Mouse (Mus musculus) forebrain, embryonic 16.5 days (tissue): ENCODE measurements at regions not wholly inside any gene's neighbourhood (a gene's known extent, or its start where the extent isn't known, plus 50 kb on each side); places are given as distances from the start of the nearest gene placed in this dataset.

ENCODE experiments used
- ATAC-seq: fragments of 200-750 bp; cut with Nextera tagmentation; 2 replicates; pipeline ENCODE4 v1.8.0; 2017; ENCODE audit warnings: mild to moderate bottlenecking, moderate library complexity
- H3K27ac ChIP-seq: fragments of 300-500 bp; sonication (generic); 2 replicates; pipeline ENCODE4 v1.5.1; 2014; ENCODE audit warnings: low read length, control low read depth
- H3K27me3 ChIP-seq: fragments of 300-500 bp; sonication (generic); replicated peaks from 2 replicates; pipeline ENCODE4 v1.6.1; 2014; ENCODE audit warnings: low read length; ENCODE audit not compliant: control insufficient read depth, insufficient read depth
- H3K36me3 ChIP-seq: fragments of 300-500 bp; sonication (generic); 2 replicates; pipeline ENCODE4 v1.6.1; 2014; ENCODE audit not compliant: control insufficient read depth, insufficient read depth
- H3K4me1 ChIP-seq: fragments of 300-500 bp; sonication (generic); replicated peaks from 2 replicates; pipeline ENCODE4 v1.6.1; 2014; ENCODE audit warnings: low read length; ENCODE audit not compliant: control insufficient read depth, insufficient read depth
- H3K4me2 ChIP-seq: fragments of 300-500 bp; sonication (generic); 2 replicates; pipeline ENCODE4 v1.6.1; 2014; ENCODE audit warnings: mild to moderate bottlenecking, low read length, control low read depth
- H3K4me3 ChIP-seq: fragments of 300-500 bp; sonication (generic); replicated peaks from 2 replicates; pipeline ENCODE4 v1.5.1; 2014; ENCODE audit warnings: mild to moderate bottlenecking, low read length, control low read depth
- H3K9ac ChIP-seq: fragments of 300-500 bp; sonication (generic); replicated peaks from 2 replicates; pipeline ENCODE4 v1.6.1; 2014; ENCODE audit warnings: low read depth, low read length, control low read depth
- H3K9me3 ChIP-seq: fragments of 300-500 bp; sonication (generic); 2 replicates; pipeline ENCODE4 v1.6.1; 2016; ENCODE audit warnings: low read length; ENCODE audit not compliant: control insufficient read depth
- WGBS: fragments of 180-500 bp; shearing (Covaris S2); extraction: QIAGEN DNeasy Blood & Tissue Kit; methylation state at CpG from one replicate; pipeline ENCODE4 v1.1.7; 2014; 5-methylcytosine and 5-hydroxymethylcytosine counted together

DNA sequence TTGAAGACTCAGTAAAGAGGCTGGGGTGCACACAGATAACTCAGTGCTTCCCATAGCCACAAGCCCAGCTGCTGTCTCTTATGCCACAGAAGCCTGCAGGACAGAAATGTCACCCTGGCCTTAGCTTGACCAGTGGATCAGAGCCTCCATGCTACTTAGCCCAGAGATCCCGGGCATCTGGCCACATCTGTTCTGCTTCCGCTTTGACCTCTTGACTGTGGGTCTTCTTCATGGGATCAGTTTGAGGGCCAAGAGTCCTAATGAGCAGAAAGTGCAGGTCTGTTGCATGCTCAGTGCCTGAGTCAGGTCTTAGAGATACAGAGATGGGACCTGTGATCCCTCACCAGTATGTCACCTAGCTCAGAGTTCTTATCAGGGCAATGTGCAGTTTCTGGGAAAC is 85.5 kb upstream of the Twist2 start:
- WGBS: 98% methylated on average over 2 of the region's 2 CpGs
- H3K27me3 ChIP-seq: no peaks in the 10 kb centered on the region
- no peak overlapping the region for H3K9ac ChIP-seq
- H3K4me3 ChIP-seq: no peak overlapping the region
- H3K9me3 ChIP-seq: no peaks in the 10 kb centered on the region
- no peaks in the 10 kb centered on the region for H3K4me1 ChIP-seq
- H3K27ac ChIP-seq: no peak overlapping the region
- ATAC-seq: no peak
- no peak overlapping the region for H3K4me2 ChIP-seq
- no peaks in the 10 kb centered on the region for H3K36me3 ChIP-seq

DNA sequence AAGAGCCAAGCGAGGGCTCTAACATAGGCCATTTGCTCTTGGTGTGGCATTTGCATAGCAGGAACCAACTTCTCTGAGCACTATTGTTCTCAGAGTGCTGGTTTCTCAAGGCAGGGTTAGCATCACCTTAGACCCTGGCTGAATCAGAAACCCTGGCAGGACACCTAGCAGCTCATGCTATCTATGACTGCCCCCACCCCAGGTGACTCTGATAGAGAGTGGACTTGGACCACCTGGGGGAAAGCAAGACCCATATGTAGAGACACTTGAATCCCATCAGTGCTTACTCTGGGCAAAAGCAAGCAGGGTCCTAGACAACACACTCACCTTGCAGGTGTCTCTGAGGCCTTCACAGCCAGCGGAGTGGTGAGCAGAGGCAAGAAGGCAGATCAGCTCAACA is 84.4 kb upstream of the Twist2 start:
- H3K9me3 ChIP-seq: no peaks in the 10 kb centered on the region
- no peaks in the 10 kb centered on the region for H3K27me3 ChIP-seq
- H3K9ac ChIP-seq: no peak overlapping the region
- no peaks in the 10 kb centered on the region for H3K36me3 ChIP-seq
- no peaks in the 10 kb centered on the region for H3K4me1 ChIP-seq
- H3K27ac ChIP-seq: no peak overlapping the region
- no peak overlapping the region for H3K4me3 ChIP-seq
- 88% methylated on average over 2 of the region's 2 CpGs for WGBS
- no peak for ATAC-seq
- H3K4me2 ChIP-seq: no peak overlapping the region

DNA sequence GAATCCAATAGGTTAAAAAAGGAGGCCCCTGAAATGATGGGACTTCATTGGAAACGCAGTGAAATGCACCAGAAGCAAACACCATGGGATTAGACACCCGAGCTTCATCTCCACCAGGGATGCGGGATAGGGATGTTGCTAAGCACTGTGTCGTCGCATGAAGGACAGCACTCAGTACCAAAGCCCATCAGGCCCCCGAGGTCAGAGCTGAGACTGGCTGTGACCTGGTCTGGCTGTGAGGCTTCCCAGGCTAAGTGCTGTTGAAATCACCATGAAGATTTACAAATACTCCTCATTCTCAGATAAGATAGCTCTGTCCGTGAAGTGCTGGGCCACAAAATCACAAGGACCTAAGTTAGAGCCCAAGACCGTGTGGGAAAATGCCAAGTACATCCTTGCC is 83.3 kb upstream of the Twist2 start:
- ATAC-seq: no peak
- Histone ChIP-seq H3K9ac (no peak overlapping the region), H3K9me3 (no peaks in the 10 kb centered on the region), H3K36me3 (no peaks in the 10 kb centered on the region), H3K4me2 (no peak overlapping the region), H3K27me3 (no peaks in the 10 kb centered on the region), H3K4me1 (no peaks in the 10 kb centered on the region), H3K4me3 (no peak overlapping the region), H3K27ac (no peak overlapping the region)
- 88% methylated on average over 8 of the region's 8 CpGs for WGBS

DNA sequence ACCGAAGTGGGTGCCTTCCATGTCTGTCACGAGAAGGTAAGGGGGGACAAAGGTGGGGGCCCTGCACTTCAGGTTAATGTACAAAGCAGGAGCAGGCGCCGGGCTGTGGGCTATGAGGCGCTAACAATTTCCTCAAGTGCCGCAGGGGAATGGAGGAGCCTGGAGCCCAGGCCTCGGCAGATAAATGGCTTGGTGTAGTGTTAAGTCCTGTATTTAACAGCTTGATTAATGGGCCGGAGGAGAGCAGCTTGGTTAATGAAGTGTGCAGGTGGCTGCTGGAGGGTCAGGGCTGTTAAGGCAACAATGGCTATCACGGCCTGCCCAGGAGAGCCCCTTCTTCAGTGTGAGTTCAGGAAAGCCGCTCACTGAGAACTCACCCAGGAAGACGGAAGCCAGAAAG is 72.0 kb upstream of the Twist2 start:
- no peaks in the 10 kb centered on the region for H3K9me3 ChIP-seq
- no peak overlapping the region for H3K4me3 ChIP-seq
- no peaks in the 10 kb centered on the region for H3K36me3 ChIP-seq
- H3K4me1 ChIP-seq: peaks cover 13% of the 10 kb centered on the region
- H3K27ac ChIP-seq: no peak overlapping the region
- no peak for ATAC-seq
- 67% methylated on average over 11 of the region's 11 CpGs for WGBS
- H3K9ac ChIP-seq: no peak overlapping the region
- no peak overlapping the region for H3K4me2 ChIP-seq
- no peaks in the 10 kb centered on the region for H3K27me3 ChIP-seq

DNA sequence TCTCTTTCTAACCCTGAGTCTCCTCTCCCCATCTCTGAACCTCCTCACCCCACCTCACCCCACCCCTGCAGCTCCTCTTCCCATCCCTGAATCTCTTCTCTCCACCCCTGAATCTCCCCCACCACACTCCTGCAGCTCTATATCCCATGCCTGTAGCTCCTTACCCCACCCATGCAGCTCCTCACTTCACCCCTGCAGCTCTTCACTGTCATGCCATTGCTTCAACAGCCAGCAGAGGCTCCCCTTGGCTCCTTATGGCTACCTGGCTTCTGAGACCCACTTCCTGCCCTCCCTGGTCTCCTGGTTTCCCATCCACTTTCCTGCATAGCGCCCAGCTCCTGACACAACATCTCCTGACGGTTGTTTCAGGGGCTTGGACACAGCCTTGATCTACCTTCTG is 71.0 kb upstream of the Twist2 start:
- WGBS: 94% methylated on average over 2 of the region's 2 CpGs
- no peaks in the 10 kb centered on the region for H3K27me3 ChIP-seq
- peaks cover 13% of the 10 kb centered on the region for H3K4me1 ChIP-seq
- H3K4me2 ChIP-seq: no peak overlapping the region
- no peak overlapping the region for H3K27ac ChIP-seq
- no peaks in the 10 kb centered on the region for H3K9me3 ChIP-seq
- ATAC-seq: no peak
- H3K9ac ChIP-seq: no peak overlapping the region
- H3K4me3 ChIP-seq: no peak overlapping the region
- H3K36me3 ChIP-seq: no peaks in the 10 kb centered on the region

DNA sequence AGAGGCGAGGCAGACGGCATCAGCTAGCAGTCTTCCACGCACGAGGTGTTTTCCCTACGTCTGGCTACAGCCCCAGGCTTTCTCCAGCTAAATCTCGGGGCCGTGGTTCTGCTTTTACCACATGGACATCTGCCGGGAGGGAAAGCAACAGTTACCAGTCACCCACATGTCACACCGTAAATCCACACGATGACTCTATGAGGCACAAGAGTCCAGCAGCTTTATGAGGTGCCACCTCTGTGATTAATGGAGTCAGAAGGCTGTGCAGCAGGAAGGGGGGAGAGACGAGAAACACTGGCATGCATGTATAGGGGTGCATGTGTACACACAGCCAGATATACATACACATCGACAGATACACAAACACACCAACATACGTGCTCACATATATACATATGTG is 69.6 kb upstream of the Twist2 start:
- H3K9me3 ChIP-seq: no peaks in the 10 kb centered on the region
- no peak overlapping the region for H3K9ac ChIP-seq
- no peak overlapping the region for H3K27ac ChIP-seq
- no peak overlapping the region for H3K4me3 ChIP-seq
- no peak for ATAC-seq
- no peaks in the 10 kb centered on the region for H3K27me3 ChIP-seq
- no peaks in the 10 kb centered on the region for H3K36me3 ChIP-seq
- no peak overlapping the region for H3K4me2 ChIP-seq
- peaks cover 13% of the 10 kb centered on the region for H3K4me1 ChIP-seq
- WGBS: 65% methylated on average over 13 of the region's 13 CpGs

DNA sequence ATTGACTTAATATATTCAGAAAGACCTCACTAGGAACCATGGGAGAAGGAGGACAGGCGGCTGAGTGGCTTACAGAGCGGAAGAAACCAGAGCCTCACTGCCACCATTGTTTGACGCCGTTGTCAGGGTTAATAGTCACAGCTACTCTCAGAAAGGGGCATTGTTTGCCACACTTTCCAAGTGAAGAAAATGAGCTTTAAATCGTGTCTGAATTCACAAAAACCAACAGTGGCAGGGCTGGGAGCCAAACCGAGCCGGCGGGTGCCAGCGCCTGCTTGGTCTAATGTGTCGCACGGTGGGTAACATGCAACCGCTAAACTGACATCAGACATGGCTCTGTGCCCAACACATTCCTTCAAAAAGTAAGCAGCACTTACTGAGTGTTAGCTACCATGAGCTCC is 68.8 kb upstream of the Twist2 start:
- no peaks in the 10 kb centered on the region for H3K27me3 ChIP-seq
- peak overlapping the region; percentile 51 for H3K4me2 ChIP-seq

DNA sequence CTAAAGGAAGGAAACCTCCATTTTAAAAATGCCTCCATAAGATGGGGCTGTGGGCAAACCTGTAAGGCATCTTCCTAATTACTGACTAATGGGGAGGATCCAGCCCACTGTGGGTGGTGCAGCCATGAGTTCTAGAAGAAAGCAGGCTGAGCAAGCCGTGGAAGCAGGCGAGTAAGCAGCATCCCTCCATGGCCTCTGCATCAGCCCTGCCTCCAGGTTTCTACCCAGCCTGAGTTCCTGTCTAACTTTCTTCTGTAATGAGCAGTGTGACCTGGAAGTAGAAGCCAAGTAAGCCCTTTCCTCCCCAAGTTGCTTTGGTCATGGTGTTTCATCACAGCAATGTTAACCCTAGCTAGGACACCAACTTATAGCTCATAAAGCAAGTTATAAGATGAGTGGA is 66.5 kb upstream of the Twist2 start:
- Histone ChIP-seq H3K4me3 (no peak overlapping the region), H3K36me3 (no peaks in the 10 kb centered on the region), H3K27ac (no peak overlapping the region), H3K9ac (no peak overlapping the region), H3K27me3 (no peaks in the 10 kb centered on the region), H3K9me3 (no peaks in the 10 kb centered on the region), H3K4me1 (peaks cover 13% of the 10 kb centered on the region), H3K4me2 (no peak overlapping the region)
- no peak for ATAC-seq
- 97% methylated on average over 2 of the region's 2 CpGs for WGBS

More for the DNA sequence above, 68.8 kb upstream of the Twist2 start:
- peak; percentile 71 for ATAC-seq
- no peaks in the 10 kb centered on the region for H3K36me3 ChIP-seq
- H3K4me1 ChIP-seq: peaks cover 13% of the 10 kb centered on the region
- no peaks in the 10 kb centered on the region for H3K9me3 ChIP-seq
- no peak overlapping the region for H3K27ac ChIP-seq
- WGBS: 7% methylated on average over 12 of the region's 12 CpGs
- H3K9ac ChIP-seq: peak overlapping the region; percentile 37; the same call in 1 of the 2 replicates
- peak overlapping the region; percentile 24; the same call in 1 of the 2 replicates for H3K4me3 ChIP-seq

DNA sequence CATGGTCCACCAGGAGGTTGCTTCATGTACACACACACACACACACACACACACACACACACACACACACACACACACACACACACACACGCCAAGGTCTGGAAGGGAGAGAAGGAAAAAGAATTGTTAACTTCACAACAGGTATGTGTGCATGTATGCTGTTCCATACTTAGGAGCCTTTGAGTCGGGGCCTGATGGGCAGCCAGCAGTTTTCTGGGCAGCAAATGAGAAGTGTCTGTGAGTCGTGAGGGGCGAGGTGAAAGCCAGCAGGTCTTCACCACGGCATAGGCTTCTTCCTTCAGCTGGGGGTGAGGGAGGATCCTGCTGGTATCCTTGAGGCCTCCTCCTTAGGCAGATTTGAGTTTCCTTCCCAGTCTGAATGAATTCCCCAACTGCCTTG is 65.8 kb upstream of the Twist2 start:
- WGBS: 78% methylated on average over 4 of the region's 5 CpGs
- H3K27me3 ChIP-seq: no peaks in the 10 kb centered on the region
- H3K4me1 ChIP-seq: peaks cover 13% of the 10 kb centered on the region
- no peaks in the 10 kb centered on the region for H3K36me3 ChIP-seq
- H3K9ac ChIP-seq: no peak overlapping the region
- ATAC-seq: no peak
- no peak overlapping the region for H3K4me3 ChIP-seq
- no peak overlapping the region for H3K27ac ChIP-seq
- H3K9me3 ChIP-seq: no peaks in the 10 kb centered on the region
- no peak overlapping the region for H3K4me2 ChIP-seq

DNA sequence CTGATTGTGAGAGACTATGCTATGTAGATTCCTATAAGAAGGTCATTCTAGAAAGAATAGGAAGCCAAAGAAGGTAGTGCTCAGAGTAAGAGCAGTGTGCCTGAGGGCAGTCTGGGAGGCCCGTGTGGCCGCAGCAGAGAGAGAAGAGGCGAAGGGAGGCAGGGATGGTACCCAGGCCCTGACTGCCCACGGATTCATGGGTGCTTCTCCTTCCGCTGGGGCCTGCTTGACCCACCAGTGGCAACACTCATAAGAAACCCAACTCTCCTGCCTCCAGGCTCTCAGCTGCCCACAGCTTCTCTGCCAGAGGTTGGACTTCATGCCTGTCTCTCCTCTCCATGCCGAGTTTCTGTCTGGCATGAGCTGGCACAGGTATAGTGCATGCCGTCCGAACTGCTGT is 60.6 kb upstream of the Twist2 start:
- Histone ChIP-seq H3K9ac (no peak overlapping the region), H3K4me1 (no peaks in the 10 kb centered on the region), H3K27ac (no peak overlapping the region), H3K27me3 (no peaks in the 10 kb centered on the region), H3K36me3 (no peaks in the 10 kb centered on the region), H3K4me2 (no peak overlapping the region), H3K4me3 (no peak overlapping the region), H3K9me3 (no peaks in the 10 kb centered on the region)
- ATAC-seq: no peak
- 87% methylated on average over 8 of the region's 8 CpGs for WGBS
